Mouse (Mus musculus): Measurements from ENCODE around the gene Olfr594. TPM values are rescaled to one million over a fixed set of nuclear protein-coding genes. Genes with fewer than 3 reads are reported as not detected.
"Not testable (repeated sequence)": the region's sequence is repeated elsewhere in the genome, so short reads cannot be mapped to it uniquely, and the experiment has no call there.

Gene Olfr594
- polyA plus RNA-seq (2012; rRNA removed), result not detected in 2 replicates

- Histone ChIP-seq H3K27me3 (ENCODE audit: control insufficient read depth, insufficient read depth, low read length) (no peaks in the 10 kb centered on the region), H3K4me1 (ENCODE audit: control insufficient read depth, insufficient read depth, low read length) (no peaks in the 10 kb centered on the region), H3K27ac (ENCODE audit: insufficient read depth, low read length) (no peak within 1 kb of the TSS), H3K4me3 (replicated peaks; ENCODE audit: insufficient read depth, low read depth, low read length) (no peak within 1 kb of the TSS)
- TF ChIP-seq POLR2A (IDR thresholded peaks at IDR 0.05; ENCODE audit: borderline replicate concordance, insufficient read depth, low read length) (no peak), CTCF (IDR thresholded peaks at IDR 0.05; ENCODE audit: borderline replicate concordance, insufficient read depth, low read depth, low read length) (no peak)
- no peak for DNase-seq
Measured at GRCm38 (mm10) chr7:103216696-103217095, at the start of gene Olfr594. Olfr594 (plus strand) TSS chr7:103216996.

- H3K27me3 ChIP-seq (ENCODE audit: control insufficient read depth, insufficient read depth, low read length), result no peaks in the 10 kb centered on the region
- no peak for DNase-seq
- WGBS, result 35% methylated on average over 5 of the region's 5 CpGs
- H3K4me1 ChIP-seq (ENCODE audit: control insufficient read depth, insufficient read depth, low read length), result no peaks in the 10 kb centered on the region
- no peak overlapping the region for H3K4me3 ChIP-seq (replicated peaks; ENCODE audit: insufficient read depth, low read depth, low read length)
- no peak overlapping the region for H3K27ac ChIP-seq (ENCODE audit: insufficient read depth, low read length)
- no peak for TF ChIP-seq POLR2A (IDR thresholded peaks at IDR 0.05; ENCODE audit: borderline replicate concordance, insufficient read depth, low read length)
- TF ChIP-seq CTCF (IDR thresholded peaks at IDR 0.05; ENCODE audit: borderline replicate concordance, insufficient read depth, low read depth, low read length), result no peak
Measured at GRCm38 (mm10) chr7:103169697-103170096, 47.1 kb upstream of the Olfr594 start.

- Histone ChIP-seq H3K27ac (ENCODE audit: insufficient read depth, low read length) (no peak within 1 kb of the TSS), H3K4me1 (ENCODE audit: control insufficient read depth, insufficient read depth, low read length) (no peaks in the 10 kb centered on the region), H3K27me3 (ENCODE audit: control insufficient read depth, insufficient read depth, low read length) (no peaks in the 10 kb centered on the region), H3K4me3 (replicated peaks; ENCODE audit: insufficient read depth, low read depth, low read length) (no peak within 1 kb of the TSS)
- 72% methylated on average over 1 of the region's 1 CpGs for WGBS
- DNase-seq, result no peak
- TF ChIP-seq POLR2A (IDR thresholded peaks at IDR 0.05; ENCODE audit: borderline replicate concordance, insufficient read depth, low read length) (no peak), CTCF (IDR thresholded peaks at IDR 0.05; ENCODE audit: borderline replicate concordance, insufficient read depth, low read depth, low read length) (no peak)
Measured at GRCm38 (mm10) chr7:103178240-103178639, 38.6 kb upstream of the Olfr594 start, which contains the start of gene Olfr591. Olfr591 (minus strand) TSS chr7:103178340.

- not testable (repeated sequence) for H3K27ac ChIP-seq (ENCODE audit: insufficient read depth, low read length); H3K4me1 ChIP-seq (ENCODE audit: control insufficient read depth, insufficient read depth, low read length); DNase-seq; H3K4me3 ChIP-seq (replicated peaks; ENCODE audit: insufficient read depth, low read depth, low read length); H3K27me3 ChIP-seq (ENCODE audit: control insufficient read depth, insufficient read depth, low read length)
- 63% methylated on average over 1 of the region's 1 CpGs for WGBS
Measured at GRCm38 (mm10) chr7:103184503-103184902, 32.3 kb upstream of the Olfr594 start, which contains the start of gene Olfr592. Olfr592 (plus strand) TSS chr7:103184803.

GRCm38 (mm10) chr7:103211562-103211961, 5.2 kb upstream of the Olfr594 start, which contains the start of gene Olfr593:
Olfr593 (plus strand) TSS chr7:103211862.
- H3K4me1 ChIP-seq (ENCODE audit: control insufficient read depth, insufficient read depth, low read length), result no peaks in the 10 kb centered on the region
- no peak within 1 kb of the TSS for H3K27ac ChIP-seq (ENCODE audit: insufficient read depth, low read length)
- TF ChIP-seq CTCF (IDR thresholded peaks at IDR 0.05; ENCODE audit: borderline replicate concordance, insufficient read depth, low read depth, low read length), result no peak
- no peak for TF ChIP-seq POLR2A (IDR thresholded peaks at IDR 0.05; ENCODE audit: borderline replicate concordance, insufficient read depth, low read length)
- 63% methylated on average over 1 of the region's 1 CpGs for WGBS
- no peak within 1 kb of the TSS for H3K4me3 ChIP-seq (replicated peaks; ENCODE audit: insufficient read depth, low read depth, low read length)
- H3K27me3 ChIP-seq (ENCODE audit: control insufficient read depth, insufficient read depth, low read length), result no peaks in the 10 kb centered on the region
- DNase-seq, result no peak

GRCm38 (mm10) chr7:103212050-103212449, 4.7 kb upstream of the Olfr594 start:
- WGBS, result 86% methylated on average over 5 of the region's 5 CpGs
- not testable (repeated sequence) for DNase-seq; H3K4me3 ChIP-seq (replicated peaks; ENCODE audit: insufficient read depth, low read depth, low read length)

GRCm38 (mm10) chr7:103252405-103252804, 35.6 kb downstream of the Olfr594 start, which contains the start of gene Usp17ld:
Usp17ld (minus strand) TSS chr7:103252505.
- H3K27me3 ChIP-seq (ENCODE audit: control insufficient read depth, insufficient read depth, low read length); DNase-seq; H3K4me1 ChIP-seq (ENCODE audit: control insufficient read depth, insufficient read depth, low read length); H3K4me3 ChIP-seq (replicated peaks; ENCODE audit: insufficient read depth, low read depth, low read length); H3K27ac ChIP-seq (ENCODE audit: insufficient read depth, low read length): not testable (repeated sequence)

More at GRCm38 (mm10) chr7:103212050-103212449, 4.7 kb upstream of the Olfr594 start:
- not testable (repeated sequence) for H3K4me1 ChIP-seq (ENCODE audit: control insufficient read depth, insufficient read depth, low read length); H3K27ac ChIP-seq (ENCODE audit: insufficient read depth, low read length); H3K27me3 ChIP-seq (ENCODE audit: control insufficient read depth, insufficient read depth, low read length)

Other genes starting within 250 kb of the Olfr594 start
- not detected in 2 replicates for gene Olfr577, start 241.1 kb upstream of the Olfr594 start, polyA plus RNA-seq (2012; rRNA removed)
- not detected in 2 replicates for gene Olfr578, start 227.7 kb upstream of the Olfr594 start, polyA plus RNA-seq (2012; rRNA removed)
- gene Olfr582, start 179.0 kb upstream of the Olfr594 start, polyA plus RNA-seq (2012; rRNA removed), result not detected in 2 replicates
- not detected in 2 replicates for gene Olfr583, start 165.7 kb upstream of the Olfr594 start, polyA plus RNA-seq (2012; rRNA removed)
- not detected in 2 replicates for gene Olfr584, start 135.1 kb upstream of the Olfr594 start, polyA plus RNA-seq (2012; rRNA removed)
- gene Olfr585, start 119.3 kb upstream of the Olfr594 start, polyA plus RNA-seq (2012; rRNA removed), result not detected in 2 replicates
- not detected in 2 replicates for gene Olfr586, start 91.4 kb upstream of the Olfr594 start, polyA plus RNA-seq (2012; rRNA removed)
- not detected in 2 replicates for gene Olfr588-ps1, start 76.1 kb upstream of the Olfr594 start, polyA plus RNA-seq (2012; rRNA removed)
- gene Olfr589, start 60.6 kb upstream of the Olfr594 start, polyA plus RNA-seq (2012; rRNA removed), result not detected in 2 replicates
- gene Olfr591, start 38.7 kb upstream of the Olfr594 start, polyA plus RNA-seq (2012; rRNA removed), result not detected in 2 replicates
- not detected in 2 replicates for gene Olfr592, start 32.2 kb upstream of the Olfr594 start, polyA plus RNA-seq (2012; rRNA removed)
- gene Olfr593, start 5.1 kb upstream of the Olfr594 start, polyA plus RNA-seq (2012; rRNA removed), result not detected in 2 replicates
- gene Usp17ld, start 35.5 kb downstream of the Olfr594 start, polyA plus RNA-seq (2012; rRNA removed), result not detected in 2 replicates
- not detected in 2 replicates for gene Olfr596, start 88.7 kb downstream of the Olfr594 start, polyA plus RNA-seq (2012; rRNA removed)
- gene Olfr597, start 99.3 kb downstream of the Olfr594 start, polyA plus RNA-seq (2012; rRNA removed), result not detected in 2 replicates
- not detected in 2 replicates for gene Olfr598, start 106.6 kb downstream of the Olfr594 start, polyA plus RNA-seq (2012; rRNA removed)
- gene Olfr599, start 118.9 kb downstream of the Olfr594 start, polyA plus RNA-seq (2012; rRNA removed), result not detected in 2 replicates
- gene Olfr600, start 132.7 kb downstream of the Olfr594 start, polyA plus RNA-seq (2012; rRNA removed), result not detected in 2 replicates
- gene Olfr601, start 145.7 kb downstream of the Olfr594 start, polyA plus RNA-seq (2012; rRNA removed), result not detected in 2 replicates
- gene Olfr603, start 169.2 kb downstream of the Olfr594 start, polyA plus RNA-seq (2012; rRNA removed), result not detected in 2 replicates
- not detected in 2 replicates for gene Usp17lc, start 198.1 kb downstream of the Olfr594 start, polyA plus RNA-seq (2012; rRNA removed)
- gene Olfr605, start 228.4 kb downstream of the Olfr594 start, polyA plus RNA-seq (2012; rRNA removed), result not detected in 2 replicates
- not detected in 2 replicates for gene Olfr606, start 232.1 kb downstream of the Olfr594 start, polyA plus RNA-seq (2012; rRNA removed)
- not detected in 2 replicates for gene Olfr607, start 247.2 kb downstream of the Olfr594 start, polyA plus RNA-seq (2012; rRNA removed)